Mouse (Mus musculus): Measurements from ENCODE around the gene Dnmt3a. TPM values are rescaled to one million over a fixed set of nuclear protein-coding genes. Genes with fewer than 3 reads are reported as not detected.

Dnmt3a gene
- total and polyA plus RNA-seq, 3 experiments: 15.9 to 34.4 TPM; not detected in 1

DNA sequence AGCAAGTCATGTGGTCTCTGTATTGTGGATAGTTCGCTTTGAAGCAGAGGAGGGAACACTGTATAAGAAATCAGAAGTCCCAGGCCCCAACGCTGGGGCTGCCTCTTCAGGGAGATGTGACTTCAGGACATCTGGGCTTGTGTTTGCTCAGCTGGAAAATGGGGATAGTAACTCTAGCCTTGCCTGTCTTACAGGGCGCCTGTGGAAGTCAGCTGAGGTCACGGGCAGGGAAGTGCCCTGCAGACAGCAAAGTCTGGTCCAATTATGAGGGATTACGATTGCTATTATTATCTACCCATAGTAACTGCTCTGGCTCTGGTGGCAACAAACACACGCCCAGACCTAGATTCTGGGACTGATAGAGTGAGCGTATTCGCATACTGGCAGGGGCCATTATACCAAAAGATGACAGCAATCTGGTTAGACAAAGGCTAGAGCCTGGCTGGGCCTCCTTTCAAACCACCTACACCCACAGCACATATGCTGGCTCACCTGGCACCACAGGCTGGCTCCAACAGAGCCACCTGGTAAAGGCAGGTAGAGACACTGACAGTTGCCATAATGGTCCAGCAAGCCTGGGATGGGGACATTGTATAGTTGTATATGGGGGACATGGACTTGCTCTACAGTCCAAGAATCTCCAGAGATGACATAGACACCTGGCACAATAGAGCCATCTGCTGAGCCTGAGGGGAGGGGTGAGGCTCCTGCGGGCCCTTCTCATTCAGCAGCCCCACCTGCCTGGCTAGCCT lies 31.4 kb downstream of the Dnmt3a start:
- H3K4me1 ChIP-seq (ENCODE audit: control insufficient read depth in 1 of 2, insufficient read depth in 2 of 2, low read length in 2 of 2): peaks cover 11 to 33% of the 10 kb centered on the region in 2 experiments
- no peaks in the 10 kb centered on the region for H3K9me3 ChIP-seq (replicated peaks; ENCODE audit: insufficient read depth, low read length)
- no peaks in the 10 kb centered on the region for H3K79me2 ChIP-seq (ENCODE audit: control insufficient read depth, insufficient read depth, low read length, poor library complexity)
- TF ChIP-seq GABPA (IDR thresholded peaks at IDR 0.05; ENCODE audit: low read depth, low read length) (no peak), TCF12 (IDR thresholded peaks at IDR 0.05; ENCODE audit: low read depth, low read length) (no peak), E2F4 (IDR thresholded peaks at IDR 0.05; ENCODE audit: borderline replicate concordance, low read depth, low read length) (no peak), SIN3A (IDR thresholded peaks at IDR 0.05; ENCODE audit: low read length) (0 out of 2 replicates have a peak, but pooled peaks have one; percentile 17), GATA1 (IDR thresholded peaks at IDR 0.05; ENCODE audit: low read depth, low read length) (no peak), RAD21 (IDR thresholded peaks at IDR 0.05; ENCODE audit: low read depth, low read length) (no peak), ELF1 (IDR thresholded peaks at IDR 0.05; ENCODE audit: low read depth, low read length) (no peak), EP300 (IDR thresholded peaks at IDR 0.05; ENCODE audit: low read depth in 1 of 2, low read length in 2 of 2) (peak in 1 of 2 experiments; percentile 40; a peak in 1 of 4 replicates)
- H3K36me3 ChIP-seq (ENCODE audit: control insufficient read depth in 1 of 2, insufficient read depth in 2 of 2, low read length in 2 of 2): peaks cover 0 to 16% of the 10 kb centered on the region in 2 experiments; a peak in 3 of 4 replicates
- no peak overlapping the region for H3K9ac ChIP-seq (ENCODE audit: control insufficient read depth, low read depth, low read length, poor library complexity, severe bottlenecking)
- no peak for DNase-seq (ENCODE audit: low read depth, low spot score)
- no peak overlapping the region for H3K27ac ChIP-seq (ENCODE audit: control insufficient read depth, low read depth, low read length)
- H3K4me3 ChIP-seq (ENCODE audit: control insufficient read depth in 1 of 2, insufficient read depth in 1 of 2, low read depth in 2 of 2, low read length in 2 of 2): no peak overlapping the region
- H3K27me3 ChIP-seq (ENCODE audit: control insufficient read depth in 1 of 2, insufficient read depth in 2 of 2, low read length in 2 of 2): no peaks in the 10 kb centered on the region

GRCm38 (mm10) chr12:3838009-3838408 lies 32.2 kb downstream of the Dnmt3a start:
- no peaks in the 10 kb centered on the region for H3K79me2 ChIP-seq (ENCODE audit: control insufficient read depth, insufficient read depth, low read length, poor library complexity)
- no peaks in the 10 kb centered on the region for H3K9me3 ChIP-seq (replicated peaks; ENCODE audit: insufficient read depth, low read length)
- H3K36me3 ChIP-seq (ENCODE audit: control insufficient read depth in 1 of 2, insufficient read depth in 2 of 2, low read length in 2 of 2): peaks cover 0 to 16% of the 10 kb centered on the region in 2 experiments; a peak in 3 of 4 replicates
- no peaks in the 10 kb centered on the region for H3K27me3 ChIP-seq (ENCODE audit: control insufficient read depth in 1 of 2, insufficient read depth in 2 of 2, low read length in 2 of 2)
- no peak for DNase-seq (ENCODE audit: low read depth, low spot score)
- TF ChIP-seq HCFC1 (IDR thresholded peaks at IDR 0.05; ENCODE audit: low read depth, low read length): no peak
- no peak for TF ChIP-seq ZKSCAN1 (IDR thresholded peaks at IDR 0.05; ENCODE audit: low read depth, low read length)
- TF ChIP-seq SMC3 (IDR thresholded peaks at IDR 0.05; ENCODE audit: low read depth, low read length): no peak
- no peak for TF ChIP-seq ZMIZ1 (IDR thresholded peaks at IDR 0.05; ENCODE audit: low read depth, low read length)
- TF ChIP-seq CHD1 (IDR thresholded peaks at IDR 0.05; ENCODE audit: low read depth, low read length): no peak
- no peak for TF ChIP-seq NRF1 (IDR thresholded peaks at IDR 0.05; ENCODE audit: insufficient read depth, low read depth, low read length, poor library complexity, severe bottlenecking)
- no peak for TF ChIP-seq GATA1 (IDR thresholded peaks at IDR 0.05; ENCODE audit: low read depth, low read length)
- no peak for TF ChIP-seq USF1 (IDR thresholded peaks at IDR 0.05; ENCODE audit: low read depth, low read length)
- TF ChIP-seq EP300 (IDR thresholded peaks at IDR 0.05; ENCODE audit: low read depth in 1 of 2, low read length in 2 of 2): no peak
- TF ChIP-seq MXI1 (IDR thresholded peaks at IDR 0.05; ENCODE audit: low read depth, low read length): no peak
- TF ChIP-seq ZNF384 (IDR thresholded peaks at IDR 0.05; ENCODE audit: low read depth, low read length): no peak
- no peak for TF ChIP-seq MEF2A (IDR thresholded peaks at IDR 0.05; ENCODE audit: extremely low read depth, insufficient replicate concordance, low read depth, low read length, poor library complexity, severe bottlenecking)
- no peak for TF ChIP-seq MYB (IDR thresholded peaks at IDR 0.05; ENCODE audit: low read depth, low read length)
- TF ChIP-seq BHLHE40 (IDR thresholded peaks at IDR 0.05; ENCODE audit: borderline replicate concordance, low read depth, low read length): no peak
- TF ChIP-seq GABPA (IDR thresholded peaks at IDR 0.05; ENCODE audit: low read depth, low read length): no peak
- H3K4me3 ChIP-seq (ENCODE audit: control insufficient read depth in 1 of 2, insufficient read depth in 1 of 2, low read depth in 2 of 2, low read length in 2 of 2): no peak overlapping the region
- H3K4me1 ChIP-seq (ENCODE audit: control insufficient read depth in 1 of 2, insufficient read depth in 2 of 2, low read length in 2 of 2): peaks cover 11 to 33% of the 10 kb centered on the region in 2 experiments
- H3K27ac ChIP-seq (ENCODE audit: control insufficient read depth, low read depth, low read length): no peak overlapping the region
- H3K9ac ChIP-seq (ENCODE audit: control insufficient read depth, low read depth, low read length, poor library complexity, severe bottlenecking): no peak overlapping the region

Measured in MEL (cell line).